Mouse (Mus musculus) layer of hippocampus, adult 18-20 months (tissue): ENCODE data around the gene Rabggtb. TPM values are rescaled to one million over a fixed set of nuclear protein-coding genes. Genes with fewer than 3 reads are reported as not detected.

Experiments
- DNase-seq, 2 experiments: peaks; one replicate each; pipeline ENCODE4 v3.0.0; 2022; ENCODE audit warnings: low spot score in 2 of 2
- total RNA-seq, 2 experiments: library from RNA; stranded (reverse); gene quantifications; 2 replicates each; pipeline ENCODE4 v1.2.3; 2021

Rabggtb gene
- total RNA-seq, 2 experiments from 2014 or later, result 69.4 to 71.1 TPM

DNA sequence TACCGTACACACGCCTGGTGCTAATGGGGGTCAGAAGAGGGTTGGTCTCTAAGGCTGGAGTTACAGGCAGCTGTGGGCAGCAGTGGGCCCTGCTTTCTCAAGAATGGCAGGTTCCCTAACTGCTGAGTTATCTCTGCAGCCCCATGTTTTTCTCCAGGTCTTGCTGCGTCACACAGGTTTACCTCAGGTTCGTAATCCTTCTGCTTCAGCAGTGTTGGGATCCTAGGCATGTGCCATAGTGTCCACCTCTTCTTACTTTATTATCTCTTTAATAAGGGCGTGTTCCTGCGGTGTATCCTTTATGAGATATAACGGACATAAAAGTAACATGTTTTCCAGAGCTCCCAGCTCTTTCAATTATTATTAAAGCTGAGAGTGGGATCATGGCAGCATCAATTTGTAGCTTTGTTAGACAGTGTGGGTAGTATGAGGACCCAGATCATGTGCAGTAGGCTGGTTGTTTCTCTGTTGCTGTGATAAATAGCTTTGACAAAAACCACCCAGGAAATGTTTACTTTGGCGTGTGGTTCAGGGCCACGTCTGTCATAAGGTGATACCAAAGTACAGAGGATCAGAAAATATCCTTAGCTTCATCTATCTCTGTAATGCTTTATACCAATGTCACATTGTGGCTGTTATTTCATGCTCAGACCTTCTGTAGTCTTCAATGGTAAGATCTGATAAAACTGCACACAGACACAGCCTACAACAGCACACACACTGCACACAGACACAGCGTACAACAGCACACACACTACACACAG, 8.5 kb upstream of the Rabggtb start:
- no peak for DNase-seq

DNA sequence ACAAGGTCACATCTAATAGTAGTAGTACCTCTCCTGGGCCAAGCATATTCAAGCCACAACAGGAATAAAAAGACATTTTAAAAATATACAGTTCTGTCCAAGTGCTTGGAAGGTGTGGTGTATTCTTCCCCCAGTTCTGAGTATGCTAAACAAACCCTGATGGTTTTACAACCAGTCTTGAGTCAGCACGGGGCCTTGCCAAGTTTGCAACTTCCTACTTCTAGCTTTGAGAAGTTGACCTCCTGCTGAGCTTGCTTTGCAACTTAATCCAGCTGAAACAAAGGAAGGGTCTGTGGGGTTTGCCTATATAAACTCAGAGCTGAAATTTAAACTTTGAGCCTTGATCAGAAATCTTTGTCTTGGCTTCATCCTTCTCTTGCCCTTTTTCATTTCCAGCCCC, 4.4 kb upstream of the Rabggtb start:
- DNase-seq, result no peak

DNA sequence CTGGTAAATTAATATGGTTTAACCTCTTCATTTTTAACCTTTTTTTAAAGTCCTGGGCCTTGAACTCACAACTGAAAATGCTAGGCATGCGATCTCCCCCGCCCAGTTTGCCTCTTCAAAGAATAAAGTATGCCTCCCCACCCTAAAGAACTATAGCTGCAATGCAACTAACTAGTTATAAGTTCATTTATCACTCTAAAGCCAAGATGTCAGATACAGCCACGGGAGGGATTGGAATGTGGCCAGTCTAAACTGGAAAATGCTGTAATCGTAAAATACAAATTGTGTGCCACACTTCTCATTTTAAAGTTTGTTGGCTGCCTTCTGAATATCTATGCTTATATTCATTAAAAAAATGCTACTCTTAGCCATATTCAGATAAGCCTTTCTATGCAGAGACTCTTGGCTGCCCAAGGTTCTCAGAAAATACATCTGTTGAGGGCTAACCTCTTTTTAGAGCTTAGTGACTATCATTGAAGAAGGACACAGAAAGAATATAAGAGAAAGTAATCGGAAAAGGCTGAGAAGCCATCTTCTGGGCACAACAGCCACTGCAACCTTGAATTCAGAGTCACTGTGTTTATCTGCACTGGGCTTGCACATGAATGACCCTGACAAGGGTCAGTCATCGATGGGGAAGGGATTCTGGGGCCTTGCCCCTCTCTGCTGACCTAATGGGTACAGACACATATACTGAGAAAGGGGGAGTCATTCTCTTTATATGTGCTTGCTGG, 868 bp upstream of the Rabggtb start:
- peak in 1 of 2 experiments; percentile 15 for DNase-seq

DNA sequence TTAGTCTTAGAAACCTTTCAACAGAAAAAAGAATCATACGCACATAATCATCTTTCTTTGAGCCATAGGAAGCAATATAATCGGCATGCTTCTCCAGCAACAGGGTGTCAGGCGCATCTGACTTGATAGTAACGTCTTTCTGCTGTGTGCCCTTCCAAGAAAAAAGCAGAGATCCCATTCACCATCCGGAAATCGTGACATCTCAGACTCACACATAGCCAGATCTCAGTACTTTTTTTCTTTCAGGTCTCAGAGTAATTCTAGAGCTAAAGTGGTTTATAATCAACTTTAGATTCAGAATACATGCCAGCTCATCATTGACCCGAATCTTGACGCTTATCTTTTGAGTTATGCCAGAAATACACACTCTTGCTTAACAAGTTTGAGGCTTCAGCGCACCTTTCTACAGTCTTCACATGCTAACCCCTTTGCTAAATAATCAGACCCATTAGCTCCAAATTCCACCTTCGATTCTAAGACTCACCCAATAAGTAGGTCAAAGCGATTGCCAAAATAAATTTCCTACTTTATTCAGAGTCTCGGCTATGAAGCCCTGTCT, 848 bp downstream of the Rabggtb start:
- DNase-seq, result no peak

DNA sequence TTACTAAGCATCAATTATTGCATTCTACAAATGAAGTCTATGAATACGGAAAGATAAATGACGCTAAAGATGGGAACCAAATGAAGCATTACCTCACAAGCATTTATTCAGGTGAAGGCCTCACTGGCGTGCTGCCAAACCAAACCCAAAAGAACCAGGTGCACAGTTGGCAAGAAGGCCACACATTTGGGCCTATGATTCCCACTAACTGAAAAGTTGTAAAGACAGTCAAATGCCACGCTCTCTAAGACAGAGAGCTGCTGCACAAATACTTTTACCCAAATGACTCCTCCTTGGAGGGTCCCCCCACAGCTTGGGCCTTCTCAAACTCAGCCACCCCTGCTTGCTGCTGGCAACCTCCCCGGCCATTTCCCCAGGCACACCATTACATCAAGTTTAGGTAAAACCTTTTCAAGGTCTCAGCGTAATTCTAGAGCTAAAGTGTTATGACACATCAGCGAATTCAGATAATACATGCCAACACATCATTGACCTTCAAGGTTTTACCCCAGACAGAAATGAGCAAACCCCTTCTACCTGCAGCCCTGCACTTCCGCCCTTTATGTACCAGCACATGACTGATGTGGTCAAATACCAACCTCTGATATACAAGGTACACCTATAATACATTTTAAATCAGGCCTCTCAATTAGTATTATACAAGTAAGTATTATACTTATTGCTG, 1.5 kb downstream of the Rabggtb start:
- DNase-seq, result no peak

DNA sequence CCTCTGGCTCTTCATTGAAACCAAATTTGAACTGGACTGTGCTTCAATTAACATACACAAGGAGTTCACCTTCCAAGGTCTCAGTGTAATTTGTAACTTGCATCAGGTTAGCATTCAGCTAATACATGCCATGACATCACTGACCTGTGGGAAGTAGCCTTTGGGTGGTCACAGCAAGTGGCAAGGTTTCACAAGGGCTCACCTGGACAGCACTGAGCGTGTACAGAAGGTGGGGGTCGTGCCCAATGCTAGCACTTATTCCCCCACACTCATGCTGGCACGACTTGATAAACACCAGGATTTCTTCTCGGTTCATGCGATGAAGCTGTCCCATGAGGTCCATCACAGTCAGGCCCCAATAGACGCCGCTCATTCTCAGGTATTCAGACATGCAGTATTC, 2.3 kb downstream of the Rabggtb start:
- no peak for DNase-seq

DNA sequence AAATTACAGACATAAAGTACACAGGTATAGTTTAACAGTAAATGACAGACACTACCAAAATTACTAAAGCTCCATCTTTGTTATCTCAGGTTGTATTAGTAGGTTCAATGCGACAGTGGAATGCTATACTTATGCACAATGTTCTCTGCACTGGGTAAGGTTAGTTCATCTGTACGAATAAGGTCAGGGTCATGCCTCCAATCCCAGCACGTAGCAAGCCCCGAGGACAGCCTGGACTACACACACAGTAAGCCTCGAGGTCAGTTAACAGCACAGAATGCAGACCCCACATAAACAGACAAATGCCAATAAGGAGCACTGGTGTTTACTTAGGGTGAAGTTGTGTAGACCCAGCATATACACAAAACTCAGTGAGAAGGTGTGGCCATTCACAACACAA, 3.9 kb downstream of the Rabggtb start:
- DNase-seq, result no peak

DNA sequence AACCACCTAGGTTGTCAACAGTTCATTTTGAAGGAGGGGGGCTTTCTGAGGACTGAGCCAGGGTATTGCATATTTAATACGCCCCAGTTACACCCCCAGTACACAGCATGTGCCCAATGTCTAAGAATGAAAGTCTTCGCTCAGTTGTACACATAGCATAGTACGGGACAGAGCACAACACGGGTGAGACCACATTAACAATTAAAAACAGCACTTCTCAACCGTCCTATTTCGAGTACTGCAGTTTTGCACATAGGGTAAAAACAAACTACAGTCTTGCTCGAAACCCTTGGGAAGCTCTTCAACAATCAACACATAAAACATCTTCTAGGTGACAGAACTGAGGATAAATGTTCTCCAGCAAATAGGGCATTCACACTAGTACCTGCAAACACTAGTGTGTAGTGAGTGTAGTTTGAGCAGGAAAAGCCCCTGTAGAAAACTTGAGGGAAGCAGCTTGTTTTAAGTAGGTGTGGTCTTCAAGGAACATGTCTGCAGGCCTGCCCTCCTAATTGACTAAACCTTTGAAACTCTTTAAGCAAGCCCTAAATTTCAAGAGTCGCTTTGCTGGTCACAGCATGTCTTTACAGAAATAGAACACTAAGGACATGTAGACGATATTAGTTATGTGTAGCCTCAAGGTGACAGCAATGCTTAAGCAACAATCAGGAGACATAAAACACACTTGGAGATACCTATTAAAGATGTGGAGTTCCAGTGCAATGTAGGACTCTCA, 6.5 kb downstream of the Rabggtb start, which contains the start of gene Msh4:
Msh4 (minus strand) TSS at position 3 of the 736 bp plus-strand sequence.
- no peak for DNase-seq

DNA sequence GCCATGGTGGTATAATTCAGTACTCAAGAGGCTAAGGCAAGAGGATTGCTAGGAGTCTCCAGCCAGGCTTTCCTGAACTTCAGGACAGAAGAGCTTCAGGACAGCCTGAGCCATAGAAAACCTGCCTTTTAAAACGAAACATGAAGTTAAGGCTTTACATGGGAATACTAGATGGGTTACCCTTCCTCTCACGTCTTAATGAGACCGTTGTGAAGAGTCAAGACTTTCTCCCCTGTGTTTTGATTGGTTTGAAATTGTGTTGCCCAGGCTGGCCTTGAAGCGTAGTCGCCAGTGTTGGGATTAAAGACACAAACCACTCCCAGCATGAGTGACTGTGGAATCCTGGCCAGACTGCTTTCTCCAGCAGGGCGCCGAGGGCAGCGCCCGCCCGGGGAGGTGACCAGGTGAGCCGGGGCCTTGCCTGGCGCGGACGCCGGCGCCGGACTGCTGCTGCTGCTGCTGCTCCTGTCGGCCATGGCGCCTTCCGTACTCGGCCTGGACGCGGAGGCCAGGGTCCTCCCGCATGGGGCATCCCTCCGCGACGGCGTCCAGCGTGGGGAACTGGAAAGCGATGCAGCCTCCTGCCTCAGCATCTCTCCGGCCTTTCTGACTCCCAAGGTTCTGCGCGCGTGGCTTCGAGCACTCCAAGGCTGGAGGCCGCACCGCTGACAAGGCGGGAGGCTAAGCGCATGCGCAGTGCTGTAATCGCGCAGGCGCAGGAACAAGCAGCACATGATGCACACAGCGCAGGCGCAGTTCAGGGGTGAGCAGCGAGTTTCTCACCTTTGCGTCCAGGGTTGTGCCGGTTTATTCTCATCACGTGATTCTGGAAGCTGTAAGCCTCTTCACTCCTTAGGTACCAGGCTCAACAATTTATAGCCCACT, 7.3 kb downstream of the Rabggtb start:
- no peak for DNase-seq

DNA sequence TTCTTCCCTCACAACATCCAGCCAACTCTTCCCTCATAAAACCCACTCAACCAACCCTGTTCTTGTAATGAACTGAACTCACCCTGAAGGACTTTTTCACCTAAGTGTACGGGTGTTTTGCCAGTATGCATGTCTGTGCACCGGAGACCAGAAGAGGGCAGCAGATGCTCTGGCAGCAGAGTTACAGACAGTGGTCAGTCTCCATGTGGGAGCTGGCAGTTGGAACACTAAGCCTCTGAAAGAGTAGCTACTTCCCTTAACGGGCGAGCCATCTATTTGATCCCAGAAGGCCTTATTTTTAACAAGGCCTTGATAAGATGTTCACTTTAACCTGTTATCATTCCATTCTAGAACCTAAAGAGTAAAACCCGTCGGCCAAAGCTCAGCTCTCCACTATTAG, 8.2 kb downstream of the Rabggtb start:
- DNase-seq, result peak in 1 of 2 experiments; percentile 33

DNA sequence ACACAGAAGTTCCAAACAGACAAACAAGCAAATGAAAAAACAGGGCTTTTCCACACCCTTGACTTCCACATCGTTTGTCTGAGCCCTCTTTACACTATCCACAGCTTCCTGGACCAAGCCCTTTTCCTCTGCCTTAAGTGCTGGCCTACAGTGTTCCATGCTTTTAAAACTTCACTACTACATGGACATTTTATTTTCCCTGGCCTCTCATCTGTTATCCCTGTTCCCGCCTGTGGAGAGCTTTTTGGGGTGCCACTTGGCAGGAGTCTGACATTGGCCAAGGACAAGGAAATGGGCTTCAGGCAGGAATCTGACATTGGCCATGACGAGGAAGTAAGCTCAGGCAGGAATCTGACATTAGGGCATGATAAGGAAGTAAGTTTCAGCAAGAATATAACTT, 10.2 kb downstream of the Rabggtb start:
- DNase-seq, result no peak

DNA sequence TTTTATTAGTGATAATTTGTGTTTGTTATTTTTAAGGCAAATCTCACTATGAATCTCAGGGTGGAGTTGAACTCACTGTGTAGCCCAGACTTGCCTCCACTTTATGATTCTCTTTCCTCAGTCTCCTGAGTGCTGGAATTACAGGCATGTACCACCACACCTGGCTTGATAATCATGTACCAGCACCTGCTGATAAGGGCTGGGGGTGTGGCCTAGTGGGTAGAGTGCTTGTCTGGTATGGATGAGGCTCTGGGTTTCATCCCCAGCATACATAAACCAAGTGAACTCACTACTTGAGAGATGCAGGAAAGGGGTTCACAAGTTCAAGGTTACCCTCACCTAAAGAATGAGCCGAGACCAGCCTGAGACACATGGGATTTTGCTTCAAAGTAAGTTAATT, 10.9 kb downstream of the Rabggtb start:
- DNase-seq, result no peak

DNA sequence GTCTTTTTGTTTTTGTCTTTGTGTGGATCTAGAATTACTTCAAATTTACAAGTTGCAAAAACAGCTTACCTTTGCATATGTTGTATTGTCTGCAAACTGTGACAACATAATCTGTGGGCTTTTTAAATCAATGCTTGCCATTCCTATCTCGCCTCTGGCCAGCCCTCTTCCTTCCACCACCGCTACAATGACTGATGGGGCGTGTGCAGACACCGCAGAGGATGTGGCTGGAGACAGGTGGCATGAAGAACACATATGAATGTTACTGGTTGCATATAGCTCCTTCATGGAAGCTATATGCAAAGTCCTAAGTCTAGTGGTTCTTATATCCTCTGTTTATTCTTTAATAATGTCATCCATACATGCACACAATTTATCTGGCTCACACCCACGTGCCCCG, 15.6 kb downstream of the Rabggtb start:
- no peak for DNase-seq

DNA sequence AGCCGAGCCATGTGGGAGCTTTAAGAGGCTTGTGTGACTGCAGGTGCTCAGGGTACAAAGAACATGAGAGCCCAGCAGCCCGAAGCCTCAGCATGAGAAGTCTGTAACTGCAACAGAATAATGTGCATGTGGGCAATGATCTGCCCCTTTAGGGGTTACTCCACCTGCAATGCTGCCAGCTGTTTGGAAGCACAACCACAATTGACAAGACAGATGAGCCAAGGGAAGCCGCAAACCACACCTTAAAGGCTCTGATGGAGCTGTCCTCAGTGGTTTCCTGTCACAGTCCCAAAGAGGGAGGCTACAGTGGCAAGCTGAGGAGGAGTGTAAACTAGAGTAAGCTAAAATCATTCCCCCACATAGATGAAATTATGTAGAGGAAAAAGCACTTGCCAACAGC, 17.4 kb downstream of the Rabggtb start:
- DNase-seq, result no peak

DNA sequence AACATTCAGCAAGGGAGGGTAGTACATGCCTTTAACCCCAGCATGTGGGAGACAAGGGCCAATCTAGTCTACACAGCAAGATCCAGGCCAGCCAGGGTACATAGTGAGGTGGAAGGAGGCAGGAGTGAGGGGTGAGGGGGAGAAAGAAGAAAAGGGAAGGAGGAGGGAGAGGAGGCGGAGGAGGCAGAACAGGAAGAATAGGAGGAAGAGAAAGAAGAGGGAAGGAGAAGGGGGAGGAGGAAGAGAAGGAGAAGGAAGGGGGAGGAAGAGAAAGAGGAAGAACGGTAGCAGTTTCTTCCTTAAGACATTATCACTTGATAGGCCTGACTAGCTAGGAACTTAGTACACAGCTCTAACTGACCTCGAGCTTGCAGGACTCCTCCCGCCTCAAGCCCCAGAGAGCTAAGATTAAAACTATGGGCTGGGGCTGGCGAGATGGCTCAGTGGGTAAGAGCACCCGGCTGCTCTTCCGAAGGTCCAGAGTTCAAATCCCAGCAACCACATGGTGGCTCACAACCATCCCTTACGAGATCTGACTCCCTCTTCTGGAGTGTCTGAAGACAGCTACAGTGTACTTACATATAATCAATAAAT, 23.5 kb downstream of the Rabggtb start:
- no peak for DNase-seq

DNA sequence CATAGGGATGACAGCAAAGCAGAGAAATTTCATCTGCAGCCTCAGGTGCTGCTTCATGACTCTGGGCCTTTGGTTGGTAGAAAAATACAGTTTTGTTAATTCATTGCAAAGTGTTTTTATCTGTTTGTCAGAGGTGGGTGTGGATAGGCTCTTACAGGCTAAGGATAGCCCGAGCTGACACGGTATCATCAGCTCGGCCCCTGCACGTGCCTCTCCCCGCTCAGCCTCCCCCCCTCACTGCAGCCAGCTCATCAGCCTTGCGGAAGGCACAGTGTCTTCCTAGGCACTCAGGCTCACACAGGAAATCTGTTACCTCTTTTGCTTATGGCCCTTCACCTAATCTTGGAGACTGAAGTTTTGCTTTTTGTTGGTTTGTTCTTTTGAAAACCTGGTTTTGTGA, 24.7 kb downstream of the Rabggtb start:
- DNase-seq, result no peak

DNA sequence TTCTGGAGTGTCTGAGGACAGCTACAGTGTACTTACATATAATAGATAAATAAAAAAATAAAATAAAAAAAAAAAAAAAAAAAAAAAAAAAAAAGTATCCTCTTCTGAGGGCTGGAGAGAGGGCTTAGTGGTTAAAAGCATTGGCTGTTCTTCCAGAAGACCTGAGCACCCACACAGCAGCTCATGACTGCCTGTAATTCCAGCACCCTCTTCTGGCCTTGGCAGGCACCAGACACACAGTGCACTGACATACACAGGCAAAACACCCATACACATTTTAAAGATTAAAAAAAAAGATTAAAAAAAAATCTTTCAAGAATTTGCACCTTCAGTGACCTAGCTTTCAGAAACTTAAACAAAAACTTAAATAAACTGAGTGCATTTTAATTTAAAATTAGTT, 26.5 kb downstream of the Rabggtb start:
- DNase-seq, result no peak

DNA sequence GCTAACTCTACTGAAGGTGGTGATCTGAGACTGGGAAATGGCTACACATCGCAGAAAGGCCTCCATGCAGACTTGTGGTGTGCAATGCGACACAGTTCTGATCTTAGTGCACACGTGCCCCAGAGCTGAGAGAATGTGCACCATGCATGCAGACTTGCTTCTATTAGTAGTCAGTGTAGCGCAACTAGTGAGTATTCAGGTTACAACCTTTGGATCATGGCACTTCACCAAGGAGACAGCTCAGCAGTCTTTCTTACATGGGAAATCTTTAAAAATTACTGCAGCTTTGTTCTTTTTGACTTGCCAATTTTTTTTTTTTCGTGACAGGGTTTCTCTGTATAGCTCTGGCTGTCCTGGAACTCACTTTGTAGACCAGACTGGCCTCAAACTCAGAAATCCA, 41.4 kb downstream of the Rabggtb start:
- DNase-seq, result no peak
